Mouse (Mus musculus) thymus, adult 2 months (tissue): ENCODE measurements around the gene Nkain4.

Experiments used
- CTCF ChIP-seq: fragments of 200-500 bp; IDR thresholded peaks from 2 replicates; pipeline ENCODE4 v1.5.1; 2012; ENCODE audit warnings: mild to moderate bottlenecking, control low read depth, low read length, moderate library complexity, borderline replicate concordance; ENCODE audit not compliant: control insufficient read depth, poor library complexity, insufficient read depth; ENCODE audit errors: extremely low read depth
- POLR2A ChIP-seq: fragments of 200-500 bp; IDR thresholded peaks from 2 replicates; pipeline ENCODE4 v1.6.1; 2012; ENCODE audit warnings: mild to moderate bottlenecking, low read length, control low read depth, moderate library complexity; ENCODE audit not compliant: control insufficient read depth, poor library complexity, insufficient read depth; ENCODE audit errors: extremely low read depth

- TF ChIP-seq POLR2A: no peak
- TF ChIP-seq CTCF: no peak
Observed at GRCm38 (mm10) chr2:180986449-180986848, 31.9 kb upstream of the Nkain4 start, which contains the start of gene Col20a1.
